Mouse (Mus musculus): ENCODE measurements around the gene Mettl5. TPM values are rescaled to one million over a fixed set of nuclear protein-coding genes. Genes with fewer than 3 reads are reported as not detected.
"Not testable (repeated sequence)": the region's sequence is repeated elsewhere in the genome, so short reads cannot be mapped to it uniquely, and the experiment has no call there.

Gene Mettl5
- 53.2 and 54.5 TPM in 2 replicates for polyA plus RNA-seq (2011; ENCODE audit: insufficient read depth, insufficient read length, low read depth, missing spikeins)

- H3K9me3 ChIP-seq (replicated peaks; ENCODE audit: control insufficient read depth, insufficient read depth, low read length, poor library complexity, severe bottlenecking) = no peaks in the 10 kb centered on the region
- peak; percentile 76 for TF ChIP-seq POLR2A (IDR thresholded peaks at IDR 0.05; ENCODE audit: insufficient read depth, low read length)
- TF ChIP-seq CTCF (IDR thresholded peaks at IDR 0.05; ENCODE audit: low read depth, low read length) = peak; percentile 20
- 0 out of 2 replicates have a peak, but pooled peaks have one; percentile 45 for TF ChIP-seq EP300 (IDR thresholded peaks at IDR 0.05; ENCODE audit: insufficient read depth, low read depth, low read length)
- no peaks in the 10 kb centered on the region for H3K4me1 ChIP-seq (ENCODE audit: control insufficient read depth, insufficient read depth, low read length)
- peak within 1 kb of the TSS; percentile 81 for H3K27ac ChIP-seq (ENCODE audit: insufficient read depth, low read length)
- peak within 1 kb of the TSS; percentile 98 for H3K4me3 ChIP-seq (ENCODE audit: low read depth, low read length)
- no peaks in the 10 kb centered on the region for H3K27me3 ChIP-seq (ENCODE audit: control insufficient read depth, insufficient read depth, low read length, poor library complexity, severe bottlenecking)
- H3K9ac ChIP-seq (ENCODE audit: low read depth, poor library complexity, severe bottlenecking) = peak within 1 kb of the TSS; percentile 96
- H3K36me3 ChIP-seq (ENCODE audit: control insufficient read depth, insufficient read depth, low read length, poor library complexity, severe bottlenecking) = peaks cover 10% of the 10 kb centered on the region
Observed at GRCm38 (mm10) chr2:69885451-69886305, at the start of gene Mettl5. TSS of gene Mettl5 (minus strand) at chr2:69885615.

- no peak overlapping the region for H3K4me3 ChIP-seq (ENCODE audit: low read depth, low read length)
- no peaks in the 10 kb centered on the region for H3K27me3 ChIP-seq (ENCODE audit: control insufficient read depth, insufficient read depth, low read length, poor library complexity, severe bottlenecking)
- no peaks in the 10 kb centered on the region for H3K4me1 ChIP-seq (ENCODE audit: control insufficient read depth, insufficient read depth, low read length)
- H3K27ac ChIP-seq (ENCODE audit: insufficient read depth, low read length) = no peak overlapping the region
- no peak overlapping the region for H3K9ac ChIP-seq (ENCODE audit: low read depth, poor library complexity, severe bottlenecking)
- peaks cover 18% of the 10 kb centered on the region for H3K36me3 ChIP-seq (ENCODE audit: control insufficient read depth, insufficient read depth, low read length, poor library complexity, severe bottlenecking)
- H3K9me3 ChIP-seq (replicated peaks; ENCODE audit: control insufficient read depth, insufficient read depth, low read length, poor library complexity, severe bottlenecking) = no peaks in the 10 kb centered on the region
- no peak for TF ChIP-seq CTCF (IDR thresholded peaks at IDR 0.05; ENCODE audit: low read depth, low read length)
- no peak for TF ChIP-seq POLR2A (IDR thresholded peaks at IDR 0.05; ENCODE audit: insufficient read depth, low read length)
- no peak for TF ChIP-seq EP300 (IDR thresholded peaks at IDR 0.05; ENCODE audit: insufficient read depth, low read depth, low read length)
Observed at GRCm38 (mm10) chr2:69924943-69925342, 39.5 kb upstream of the Mettl5 start.

DNA sequence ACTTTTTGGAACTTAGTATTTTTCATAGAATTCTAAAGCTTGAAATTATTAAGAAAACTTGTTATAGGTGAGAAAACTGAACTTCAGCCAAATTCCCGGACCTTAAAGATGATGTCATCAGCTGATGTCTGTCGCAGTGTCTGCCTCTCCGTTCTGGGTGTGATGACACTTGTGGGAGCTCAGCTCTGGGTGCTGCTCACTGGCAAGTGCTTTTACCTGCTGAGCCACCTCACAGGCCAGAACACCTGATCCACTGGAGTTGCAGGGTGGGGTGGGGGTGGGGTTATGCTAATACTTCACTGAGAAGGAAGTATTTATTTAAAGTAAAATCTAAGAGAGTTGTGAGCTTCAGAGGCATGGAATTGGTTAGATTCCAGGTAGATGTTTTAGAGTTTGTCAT is 31.9 kb upstream of the Mettl5 start:
- Histone ChIP-seq H3K27me3 (ENCODE audit: control insufficient read depth, insufficient read depth, low read length, poor library complexity, severe bottlenecking) (no peaks in the 10 kb centered on the region), H3K9ac (ENCODE audit: low read depth, poor library complexity, severe bottlenecking) (no peak overlapping the region), H3K27ac (ENCODE audit: insufficient read depth, low read length) (no peak overlapping the region), H3K4me3 (ENCODE audit: low read depth, low read length) (no peak overlapping the region), H3K4me1 (ENCODE audit: control insufficient read depth, insufficient read depth, low read length) (peaks cover 2% of the 10 kb centered on the region), H3K36me3 (ENCODE audit: control insufficient read depth, insufficient read depth, low read length, poor library complexity, severe bottlenecking) (peaks cover 19% of the 10 kb centered on the region), H3K9me3 (replicated peaks; ENCODE audit: control insufficient read depth, insufficient read depth, low read length, poor library complexity, severe bottlenecking) (no peaks in the 10 kb centered on the region)
- TF ChIP-seq CTCF (IDR thresholded peaks at IDR 0.05; ENCODE audit: low read depth, low read length) (no peak), POLR2A (IDR thresholded peaks at IDR 0.05; ENCODE audit: insufficient read depth, low read length) (no peak), EP300 (IDR thresholded peaks at IDR 0.05; ENCODE audit: insufficient read depth, low read depth, low read length) (no peak)

DNA sequence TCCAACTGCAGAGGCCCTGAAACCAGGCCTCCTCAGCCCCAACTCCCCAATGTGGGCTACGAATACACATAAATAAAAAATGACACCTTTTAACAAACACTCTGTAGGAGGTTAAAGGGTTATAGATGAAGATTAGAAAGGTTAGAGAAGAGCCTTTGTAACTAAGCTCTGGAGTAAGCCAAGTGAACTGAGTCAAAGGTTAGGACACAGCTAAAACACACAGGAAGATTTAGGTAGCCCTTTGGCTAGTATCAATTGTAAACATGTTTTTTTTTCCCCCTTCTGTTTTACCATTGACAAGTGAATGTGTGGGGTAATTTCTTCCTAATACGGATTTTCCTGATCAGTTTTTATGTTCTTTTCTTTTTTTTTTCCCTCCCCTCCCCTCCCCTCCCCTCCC is 27.4 kb upstream of the Mettl5 start:
- no peaks in the 10 kb centered on the region for H3K27me3 ChIP-seq (ENCODE audit: control insufficient read depth, insufficient read depth, low read length, poor library complexity, severe bottlenecking)
- TF ChIP-seq CTCF (IDR thresholded peaks at IDR 0.05; ENCODE audit: low read depth, low read length) = no peak
- no peak for TF ChIP-seq EP300 (IDR thresholded peaks at IDR 0.05; ENCODE audit: insufficient read depth, low read depth, low read length)
- TF ChIP-seq POLR2A (IDR thresholded peaks at IDR 0.05; ENCODE audit: insufficient read depth, low read length) = no peak
- no peak overlapping the region for H3K4me3 ChIP-seq (ENCODE audit: low read depth, low read length)
- H3K36me3 ChIP-seq (ENCODE audit: control insufficient read depth, insufficient read depth, low read length, poor library complexity, severe bottlenecking) = peaks cover 8% of the 10 kb centered on the region
- H3K9me3 ChIP-seq (replicated peaks; ENCODE audit: control insufficient read depth, insufficient read depth, low read length, poor library complexity, severe bottlenecking) = no peaks in the 10 kb centered on the region
- H3K4me1 ChIP-seq (ENCODE audit: control insufficient read depth, insufficient read depth, low read length) = peaks cover 2% of the 10 kb centered on the region
- peak overlapping the region; percentile 88 for H3K27ac ChIP-seq (ENCODE audit: insufficient read depth, low read length)
- H3K9ac ChIP-seq (ENCODE audit: low read depth, poor library complexity, severe bottlenecking) = no peak overlapping the region; the same call in 1 of the 2 replicates

- H3K36me3 ChIP-seq (ENCODE audit: control insufficient read depth, insufficient read depth, low read length, poor library complexity, severe bottlenecking); H3K9me3 ChIP-seq (replicated peaks; ENCODE audit: control insufficient read depth, insufficient read depth, low read length, poor library complexity, severe bottlenecking); H3K4me3 ChIP-seq (ENCODE audit: low read depth, low read length); H3K9ac ChIP-seq (ENCODE audit: low read depth, poor library complexity, severe bottlenecking); H3K4me1 ChIP-seq (ENCODE audit: control insufficient read depth, insufficient read depth, low read length); H3K27me3 ChIP-seq (ENCODE audit: control insufficient read depth, insufficient read depth, low read length, poor library complexity, severe bottlenecking); H3K27ac ChIP-seq (ENCODE audit: insufficient read depth, low read length): not testable (repeated sequence)
Observed at GRCm38 (mm10) chr2:69907394-69907793, 22.0 kb upstream of the Mettl5 start.

DNA sequence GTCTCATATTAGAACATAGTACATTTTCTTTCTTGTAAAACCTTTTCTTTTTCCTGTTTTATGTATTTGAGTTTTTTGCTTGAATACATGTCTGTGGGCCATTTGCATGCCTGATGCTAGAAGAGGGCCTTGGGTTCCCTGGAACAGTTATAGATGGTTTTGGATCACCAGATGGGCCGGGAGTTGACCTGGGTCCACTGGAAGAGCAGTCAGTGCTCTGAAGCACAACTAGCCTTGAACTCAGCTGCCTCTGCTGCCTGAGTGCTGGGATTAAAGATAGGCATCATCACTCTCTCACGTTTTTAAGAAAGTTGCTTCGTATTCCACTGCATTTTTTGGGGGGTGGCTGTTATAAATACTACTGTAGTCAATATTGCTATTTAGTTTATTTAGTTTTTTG is 18.1 kb upstream of the Mettl5 start:
- Histone ChIP-seq H3K9me3 (replicated peaks; ENCODE audit: control insufficient read depth, insufficient read depth, low read length, poor library complexity, severe bottlenecking) (no peaks in the 10 kb centered on the region), H3K4me1 (ENCODE audit: control insufficient read depth, insufficient read depth, low read length) (no peaks in the 10 kb centered on the region), H3K9ac (ENCODE audit: low read depth, poor library complexity, severe bottlenecking) (no peak overlapping the region), H3K27ac (ENCODE audit: insufficient read depth, low read length) (no peak overlapping the region), H3K4me3 (ENCODE audit: low read depth, low read length) (no peak overlapping the region), H3K27me3 (ENCODE audit: control insufficient read depth, insufficient read depth, low read length, poor library complexity, severe bottlenecking) (no peaks in the 10 kb centered on the region), H3K36me3 (ENCODE audit: control insufficient read depth, insufficient read depth, low read length, poor library complexity, severe bottlenecking) (peaks cover 2% of the 10 kb centered on the region; the same call in 1 of the 2 replicates)
- TF ChIP-seq EP300 (IDR thresholded peaks at IDR 0.05; ENCODE audit: insufficient read depth, low read depth, low read length) (no peak), CTCF (IDR thresholded peaks at IDR 0.05; ENCODE audit: low read depth, low read length) (no peak), POLR2A (IDR thresholded peaks at IDR 0.05; ENCODE audit: insufficient read depth, low read length) (no peak)

All from ES-Bruce4 (cell line).